Mouse (Mus musculus) small intestine, adult 10 weeks (tissue): ENCODE measurements around the gene Akr1b10. TPM values are rescaled to one million over a fixed set of nuclear protein-coding genes. Genes with fewer than 3 reads are reported as not detected.

Experiments
- polyA plus RNA-seq: library from polyadenylated mRNA; stranded (reverse); fragments of 350-450 nt; fragmentation: Illumina TruSeq; extraction: RNeasy Lipid Tissue Mini Kit (QIAGEN cat#74804); gene quantifications from one replicate; pipeline ENCODE4 v1.2.3, GENCODE M21; 2014; ENCODE audit warnings: low replicate concordance

Akr1b10 gene
- 17.3 TPM for polyA plus RNA-seq

GRCm38 (mm10) chr6:34384110-34384661 is at the start of gene Akr1b10:
Akr1b10 (plus strand) TSS chr6:34384218.

GRCm38 (mm10) chr6:34353658-34354353 is 30.2 kb upstream of the Akr1b10 start, which contains the start of gene Akr1b8:
Akr1b8 (plus strand) TSS chr6:34354119.

GRCm38 (mm10) chr6:34412023-34412422 is 28.0 kb downstream of the Akr1b10 start, which contains the start of gene Akr1b7:
Akr1b7 (plus strand) TSS chr6:34412334.

Other genes with a start within 250 kb of the Akr1b10 start
- gene Slc35b4, start 207.1 kb upstream of the Akr1b10 start, polyA plus RNA-seq, result 5.4 TPM
- 17.0 TPM for gene Akr1b3, start 66.7 kb upstream of the Akr1b10 start, polyA plus RNA-seq
- gene Akr1b8, start 30.1 kb upstream of the Akr1b10 start, polyA plus RNA-seq, result 1.7 TPM
- gene Akr1b7, start 28.1 kb downstream of the Akr1b10 start, polyA plus RNA-seq, result 76.0 TPM
- gene Bpgm, start 92.0 kb downstream of the Akr1b10 start, polyA plus RNA-seq, result 45.0 TPM
- gene Cald1, start 214.3 kb downstream of the Akr1b10 start, polyA plus RNA-seq, result 170 TPM